Mouse (Mus musculus): ENCODE data around the gene Phf21a.

DNA sequence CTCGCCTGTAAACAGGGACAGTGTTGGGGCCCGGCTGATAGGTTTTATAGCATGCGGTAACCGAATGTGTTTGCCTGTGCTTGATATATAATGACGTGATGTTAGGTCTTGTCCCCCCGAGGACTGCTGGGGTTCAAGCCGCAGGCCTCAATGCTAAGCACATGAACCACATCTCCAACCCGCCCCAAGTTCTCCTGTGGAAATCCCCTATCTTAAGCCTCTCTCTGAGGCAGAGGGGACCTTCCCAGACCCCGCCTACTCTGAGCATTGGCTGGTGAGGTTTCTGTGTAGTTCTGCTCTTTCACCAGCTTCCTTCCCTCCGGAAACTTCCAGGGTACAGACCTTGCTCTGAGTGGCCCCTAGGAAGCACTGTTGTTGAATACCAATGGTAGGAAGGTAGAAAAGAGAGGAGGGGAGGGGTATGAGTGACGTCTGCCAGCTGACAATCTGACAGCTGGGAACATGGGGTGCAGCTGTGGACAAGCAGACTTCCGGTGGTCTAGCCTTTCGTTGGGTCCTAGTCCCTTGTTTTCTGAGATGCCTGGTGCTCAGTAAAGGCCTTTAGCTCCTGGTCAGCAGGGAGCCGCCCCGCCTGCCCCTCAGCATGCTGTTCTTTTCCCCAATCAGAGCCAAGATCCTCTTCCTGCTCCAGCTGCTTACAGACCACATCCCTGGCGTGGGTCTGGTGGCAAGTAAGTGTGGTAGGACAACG, 287.0 kb downstream of the Phf21a start:
- TF ChIP-seq EP300 (IDR thresholded peaks at IDR 0.05; ENCODE audit: insufficient read depth, low read depth, low read length) (no peak), CTCF (IDR thresholded peaks at IDR 0.05) (no peak), POLR2A (IDR thresholded peaks at IDR 0.05; ENCODE audit: insufficient read depth, low read depth, low read length) (no peak)
